Mouse (Mus musculus) midbrain, embryonic 14.5 days (tissue): ENCODE measurements around the gene Usp3. TPM values are rescaled to one million over a fixed set of nuclear protein-coding genes. Genes with fewer than 3 reads are reported as not detected.

Experiments
- ATAC-seq: fragments of 200-750 bp; cut with Nextera tagmentation; 2 replicates; pipeline ENCODE4 v1.8.0; 2017; ENCODE audit warnings: moderate number of reproducible peaks, moderate library complexity; ENCODE audit not compliant: low FRiP score, low TSS enrichment
- DNase-seq: peaks from one replicate; pipeline ENCODE4 v3.0.0-alpha.2; 2015
- H3K27ac ChIP-seq: fragments of 300-500 bp; sonication (generic); replicated peaks from 2 replicates; pipeline ENCODE4 v1.5.1; 2014; ENCODE audit warnings: mild to moderate bottlenecking, low read depth, low read length, moderate library complexity
- H3K27me3 ChIP-seq: fragments of 300-500 bp; sonication (generic); 2 replicates; pipeline ENCODE4 v1.6.1; 2014; ENCODE audit warnings: low read length, control low read depth, mixed read lengths; ENCODE audit not compliant: control insufficient read depth, insufficient read depth
- H3K36me3 ChIP-seq: fragments of 300-500 bp; sonication (generic); 2 replicates; pipeline ENCODE4 v1.6.1; 2014; ENCODE audit warnings: low read length, control low read depth; ENCODE audit not compliant: control insufficient read depth, insufficient read depth
- H3K4me1 ChIP-seq: fragments of 300-500 bp; sonication (generic); 2 replicates; pipeline ENCODE4 v1.6.1; 2014; ENCODE audit warnings: mild to moderate bottlenecking, antibody characterized with exemption, low read length, control low read depth; ENCODE audit not compliant: control insufficient read depth, insufficient read depth
- H3K4me2 ChIP-seq: fragments of 300-500 bp; sonication (generic); 2 replicates; pipeline ENCODE4 v1.6.1; 2014; ENCODE audit warnings: mild to moderate bottlenecking, low read length, moderate library complexity
- H3K4me3 ChIP-seq: fragments of 300-500 bp; sonication (generic); replicated peaks from 2 replicates; pipeline ENCODE4 v1.5.1; 2014; ENCODE audit warnings: low read depth, low read length
- H3K9ac ChIP-seq: fragments of 300-500 bp; sonication (generic); replicated peaks from 2 replicates; pipeline ENCODE4 v1.6.1; 2014; ENCODE audit warnings: mild to moderate bottlenecking, low read length, moderate library complexity
- H3K9me3 ChIP-seq: fragments of 300-500 bp; sonication (generic); 2 replicates; pipeline ENCODE4 v1.6.1; 2016; ENCODE audit warnings: low read length, control low read depth, mixed read lengths; ENCODE audit not compliant: control insufficient read depth
- WGBS: fragments of 180-500 bp; shearing (Covaris S2); extraction: QIAGEN DNeasy Blood & Tissue Kit; methylation state at CpG from one replicate; pipeline ENCODE4 v1.1.7; 2014; 5-methylcytosine and 5-hydroxymethylcytosine counted together
- polyA plus RNA-seq: library from polyadenylated mRNA; unstranded; fragments of >200 nt; fragmentation: Nextera tagmentation; extraction: Ambion mirVana; gene quantifications from 2 replicates; pipeline ENCODE4 v1.2.1, GENCODE M21; 2014

Gene Usp3
- polyA plus RNA-seq, 1 experiment from 2014 or later = 104 TPM

GRCm38 (mm10) chr9:66587016-66587415 lies 5.9 kb downstream of the Usp3 start:
- Histone ChIP-seq H3K9me3 (no peaks in the 10 kb centered on the region), H3K27me3 (no peaks in the 10 kb centered on the region), H3K4me3 (no peak overlapping the region), H3K4me2 (no peak overlapping the region), H3K4me1 (peaks cover 25% of the 10 kb centered on the region), H3K9ac (no peak overlapping the region), H3K36me3 (no peaks in the 10 kb centered on the region), H3K27ac (no peak overlapping the region)
- ATAC-seq = no peak
- WGBS = 92% methylated on average over 1 of the region's 1 CpGs
- DNase-seq = no peak

DNA sequence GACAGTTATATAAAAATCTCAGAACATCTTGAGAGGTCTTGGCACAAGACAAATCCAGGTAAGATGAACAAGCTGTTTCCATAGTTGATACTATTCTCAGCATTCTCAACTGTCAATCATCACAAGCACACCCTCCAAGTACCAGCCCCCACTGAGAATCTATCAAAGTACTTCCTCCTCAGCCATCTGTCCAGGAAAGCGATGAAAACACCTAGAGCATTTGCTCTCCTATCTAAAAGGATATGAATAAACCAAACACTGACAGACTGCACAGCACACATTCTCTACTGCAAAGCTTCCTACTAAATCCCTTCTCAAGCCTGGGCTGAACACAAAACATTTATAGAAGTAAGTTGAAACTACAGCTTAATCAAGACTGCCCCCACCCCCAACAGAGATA lies 6.4 kb downstream of the Usp3 start:
- H3K9me3 ChIP-seq = no peaks in the 10 kb centered on the region
- no peak overlapping the region for H3K27ac ChIP-seq
- H3K9ac ChIP-seq = no peak overlapping the region
- peaks cover 25% of the 10 kb centered on the region for H3K4me1 ChIP-seq
- no peaks in the 10 kb centered on the region for H3K27me3 ChIP-seq
- no peak overlapping the region for H3K4me2 ChIP-seq
- no peaks in the 10 kb centered on the region for H3K36me3 ChIP-seq
- H3K4me3 ChIP-seq = no peak overlapping the region
- ATAC-seq (no peak), DNase-seq (no peak)
- 55% methylated on average over 1 of the region's 1 CpGs for WGBS

DNA sequence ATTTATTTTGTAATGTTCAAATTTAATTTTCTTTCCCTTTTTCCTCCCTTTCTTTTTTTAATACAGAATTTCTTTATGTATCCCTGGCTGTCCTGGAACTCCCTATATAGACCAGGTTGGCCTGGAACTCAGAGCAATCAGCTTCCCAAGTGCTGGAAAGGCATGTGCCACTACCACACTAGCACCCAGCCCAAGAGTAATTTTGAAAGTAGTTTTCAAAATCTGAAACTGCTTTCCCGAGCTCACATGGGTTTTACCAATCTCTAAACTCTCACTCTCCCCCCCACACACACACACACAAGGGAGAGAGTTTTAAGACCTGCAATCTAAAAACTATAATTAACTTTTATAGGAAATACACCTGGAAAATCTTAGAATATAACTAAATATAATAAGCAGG lies 7.8 kb downstream of the Usp3 start:
- H3K36me3 ChIP-seq = no peaks in the 10 kb centered on the region
- H3K4me2 ChIP-seq = no peak overlapping the region
- 87% methylated on average over 1 of the region's 1 CpGs for WGBS

GRCm38 (mm10) chr9:66584176-66584575 lies 8.8 kb downstream of the Usp3 start:
- Histone ChIP-seq H3K36me3 (no peaks in the 10 kb centered on the region), H3K4me3 (no peak overlapping the region), H3K9me3 (no peaks in the 10 kb centered on the region), H3K4me2 (no peak overlapping the region), H3K4me1 (peaks cover 6% of the 10 kb centered on the region; the same call in 1 of the 2 replicates), H3K9ac (no peak overlapping the region), H3K27ac (no peak overlapping the region), H3K27me3 (no peaks in the 10 kb centered on the region)
- DNase-seq = no peak
- ATAC-seq = no peak

More for the DNA sequence above, 7.8 kb downstream of the Usp3 start:
- H3K27me3 ChIP-seq = no peaks in the 10 kb centered on the region
- H3K4me1 ChIP-seq = peaks cover 13% of the 10 kb centered on the region
- no peak for DNase-seq
- H3K9me3 ChIP-seq = no peaks in the 10 kb centered on the region
- H3K27ac ChIP-seq = no peak overlapping the region
- ATAC-seq = no peak
- no peak overlapping the region for H3K9ac ChIP-seq
- no peak overlapping the region for H3K4me3 ChIP-seq

GRCm38 (mm10) chr9:66583244-66583643 lies 9.7 kb downstream of the Usp3 start:
- no peak for DNase-seq
- no peaks in the 10 kb centered on the region for H3K36me3 ChIP-seq
- H3K4me3 ChIP-seq = no peak overlapping the region
- H3K27me3 ChIP-seq = no peaks in the 10 kb centered on the region
- H3K27ac ChIP-seq = no peak overlapping the region
- ATAC-seq = no peak
- no peak overlapping the region for H3K4me2 ChIP-seq
- 91% methylated on average over 1 of the region's 1 CpGs for WGBS
- H3K4me1 ChIP-seq = 0 out of 2 replicates have a peak, but pooled peaks cover 4% of the 10 kb centered on the region
- H3K9ac ChIP-seq = no peak overlapping the region
- H3K9me3 ChIP-seq = no peaks in the 10 kb centered on the region

GRCm38 (mm10) chr9:66581694-66582093 lies 11.2 kb downstream of the Usp3 start:
- 0 out of 2 replicates have a peak, but pooled peaks cover 3% of the 10 kb centered on the region for H3K4me1 ChIP-seq
- H3K4me2 ChIP-seq = no peak overlapping the region
- no peak overlapping the region for H3K9ac ChIP-seq
- no peaks in the 10 kb centered on the region for H3K9me3 ChIP-seq
- H3K27me3 ChIP-seq = no peaks in the 10 kb centered on the region
- H3K4me3 ChIP-seq = no peak overlapping the region
- WGBS = 89% methylated on average over 3 of the region's 3 CpGs
- no peak overlapping the region for H3K27ac ChIP-seq
- H3K36me3 ChIP-seq = no peaks in the 10 kb centered on the region
- no peak for DNase-seq
- ATAC-seq = no peak

DNA sequence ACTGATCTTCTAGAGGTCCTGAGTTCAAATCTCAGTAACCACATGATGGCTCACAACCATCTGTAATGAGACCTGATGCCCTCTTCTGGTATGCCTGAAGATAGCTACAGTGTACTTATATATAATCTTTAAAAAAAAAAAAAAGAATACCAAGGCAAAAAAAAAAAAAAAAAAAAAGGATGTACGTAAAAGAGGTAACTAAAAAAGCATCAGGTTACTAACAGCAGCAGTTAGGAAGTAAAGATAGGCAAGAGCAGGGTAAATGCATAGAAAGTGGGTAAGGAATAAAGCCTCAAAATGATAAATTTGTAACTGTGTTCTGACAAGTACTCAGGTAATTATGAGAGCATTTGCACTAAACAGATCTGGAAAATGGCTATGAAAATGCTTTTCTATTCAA lies 12.2 kb downstream of the Usp3 start:
- Histone ChIP-seq H3K9me3 (no peaks in the 10 kb centered on the region), H3K4me2 (no peak overlapping the region), H3K9ac (no peak overlapping the region), H3K4me3 (no peak overlapping the region), H3K36me3 (no peaks in the 10 kb centered on the region), H3K27ac (no peak overlapping the region), H3K4me1 (no peaks in the 10 kb centered on the region), H3K27me3 (no peaks in the 10 kb centered on the region)
- ATAC-seq = no peak
- WGBS = 88% methylated on average over 1 of the region's 1 CpGs
- DNase-seq = no peak

DNA sequence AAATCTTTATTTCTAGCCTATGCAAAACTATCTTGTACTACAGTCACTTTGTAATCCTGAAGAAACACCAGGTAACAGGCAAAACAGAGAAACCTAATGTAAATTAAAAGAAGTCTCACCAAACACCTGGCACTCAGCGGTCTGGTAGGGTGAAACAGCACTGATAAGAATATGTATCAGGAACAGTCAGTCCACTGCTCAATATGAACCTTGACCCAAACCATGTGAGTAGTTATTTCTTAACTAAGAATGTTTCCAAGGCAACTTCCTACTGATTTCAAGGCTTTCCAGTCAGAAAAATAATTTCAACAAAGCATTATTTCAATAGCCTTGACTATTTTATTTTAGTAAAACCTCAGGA lies 17.1 kb downstream of the Usp3 start:
- H3K27ac ChIP-seq = no peak overlapping the region
- ATAC-seq (no peak), DNase-seq (no peak)
- no peaks in the 10 kb centered on the region for H3K4me1 ChIP-seq
- H3K36me3 ChIP-seq = no peaks in the 10 kb centered on the region
- no peak overlapping the region for H3K4me3 ChIP-seq
- no peak overlapping the region for H3K4me2 ChIP-seq
- H3K27me3 ChIP-seq = no peaks in the 10 kb centered on the region
- WGBS = 88% methylated on average over 1 of the region's 1 CpGs
- H3K9ac ChIP-seq = no peak overlapping the region
- H3K9me3 ChIP-seq = no peaks in the 10 kb centered on the region

- 97% methylated on average over 1 of the region's 1 CpGs for WGBS
- Histone ChIP-seq H3K4me2 (no peak overlapping the region), H3K9me3 (no peaks in the 10 kb centered on the region), H3K4me3 (no peak overlapping the region), H3K4me1 (no peaks in the 10 kb centered on the region), H3K9ac (no peak overlapping the region), H3K36me3 (no peaks in the 10 kb centered on the region), H3K27me3 (no peaks in the 10 kb centered on the region), H3K27ac (no peak overlapping the region)
- ATAC-seq = no peak
- DNase-seq = no peak
Measured at GRCm38 (mm10) chr9:66575041-66575877, 17.7 kb downstream of the Usp3 start.
